Mouse (Mus musculus) kidney, postnatal 10 days (tissue): Measurements from ENCODE around the gene Napa.

ENCODE experiments used
- DNase-seq: peaks from one replicate; pipeline ENCODE4 v3.0.0; 2021; ENCODE audit warnings: mixed read lengths

The Napa gene

GRCm38 (mm10) chr7:16098021-16099017, at the start of gene Napa:
Gene Napa, plus strand, starts transcription at chr7:16098458.
- peak; percentile 99 for DNase-seq

GRCm38 (mm10) chr7:16048675-16049575, 49.3 kb upstream of the Napa start:
- DNase-seq, result peak; percentile 57

DNA sequence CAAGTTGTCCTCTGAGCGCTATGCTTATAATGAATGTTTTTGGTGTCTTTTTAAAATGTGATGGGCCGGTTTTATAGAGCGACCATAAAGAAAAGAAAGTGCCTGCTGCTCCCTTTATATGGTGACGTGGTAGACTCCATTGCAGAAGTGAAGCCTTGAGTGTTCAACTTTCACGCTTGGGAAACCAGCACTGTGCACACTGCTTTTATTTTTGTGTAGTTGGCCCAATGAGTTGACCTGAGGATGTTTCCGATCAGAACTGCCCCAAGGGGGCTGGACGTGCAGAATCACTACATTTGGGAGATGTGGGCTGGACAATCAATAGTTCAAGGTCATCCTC, 48.7 kb upstream of the Napa start:
- no peak for DNase-seq

DNA sequence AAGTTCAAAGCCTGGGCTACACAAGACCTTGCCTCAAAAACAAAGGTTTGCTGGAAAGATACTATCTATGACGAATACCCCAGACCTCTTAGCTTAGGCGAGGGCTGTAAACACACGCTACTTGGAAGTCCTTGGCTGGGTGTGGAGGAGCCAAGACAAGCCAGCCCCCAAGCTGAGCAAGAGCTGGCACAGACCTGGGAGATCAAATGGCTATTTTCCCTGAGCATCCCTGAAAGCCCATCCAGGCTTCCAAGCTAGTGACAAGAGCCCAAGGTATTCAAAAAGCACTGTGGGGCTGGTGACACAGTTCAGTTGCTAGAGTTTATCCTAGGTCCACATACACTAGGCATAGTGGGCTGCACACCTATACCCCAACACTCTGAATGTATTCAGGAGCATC, 47.7 kb upstream of the Napa start:
- no peak for DNase-seq

DNA sequence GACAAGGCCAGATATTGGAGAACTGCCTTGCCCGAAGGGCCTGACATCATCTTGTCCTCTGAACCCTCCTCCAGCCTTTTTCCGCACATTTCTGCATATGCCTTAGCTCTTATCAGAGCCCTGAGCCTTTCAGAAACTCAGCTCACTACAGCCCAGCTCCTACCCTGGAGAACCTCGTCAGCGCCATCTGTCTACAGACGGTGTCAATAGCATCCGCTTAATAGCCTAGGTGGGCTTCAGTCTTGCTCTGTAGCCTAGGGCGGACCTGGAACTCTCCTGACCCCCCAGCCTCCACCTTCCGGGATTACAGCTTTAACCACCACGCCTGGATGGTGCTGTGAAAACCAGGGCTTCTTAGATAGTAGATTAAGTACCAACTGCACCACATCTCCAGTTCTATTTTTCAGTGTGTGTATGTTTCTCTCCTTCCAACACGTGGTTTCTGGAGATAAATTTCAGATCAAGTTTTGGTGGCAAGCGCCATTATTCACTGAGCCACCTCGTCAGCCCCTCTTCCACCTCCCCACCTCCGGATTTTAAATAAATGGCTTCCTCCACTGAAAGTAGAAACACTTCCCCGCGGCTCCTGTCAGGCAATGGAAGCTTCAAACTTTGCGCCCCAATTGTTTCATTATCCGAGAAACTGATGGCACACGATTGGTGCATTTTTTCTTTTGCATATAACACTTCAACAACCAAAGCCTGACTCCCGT, 46.2 kb upstream of the Napa start:
- peak; percentile 88 for DNase-seq

DNA sequence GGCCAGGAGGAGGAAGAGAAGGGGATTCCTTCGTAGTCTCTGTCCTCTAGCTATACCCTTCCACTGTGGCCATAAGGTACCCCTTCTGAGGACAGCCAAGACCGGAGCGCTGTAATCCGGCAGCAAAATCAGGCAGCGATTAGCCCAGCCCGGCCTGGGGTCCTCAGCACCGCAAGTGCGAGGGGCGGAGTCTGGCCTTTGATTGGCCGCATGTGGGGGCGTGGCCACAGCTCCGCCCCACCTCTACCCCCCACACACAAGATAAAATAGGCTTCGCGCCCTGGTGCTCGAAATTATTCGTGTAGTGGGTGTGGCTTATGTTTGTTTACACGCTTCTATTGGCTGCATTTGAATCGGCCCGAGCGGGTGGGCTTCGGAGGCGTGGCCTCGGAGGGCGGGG, 45.6 kb upstream of the Napa start:
- peak; percentile 98 for DNase-seq

DNA sequence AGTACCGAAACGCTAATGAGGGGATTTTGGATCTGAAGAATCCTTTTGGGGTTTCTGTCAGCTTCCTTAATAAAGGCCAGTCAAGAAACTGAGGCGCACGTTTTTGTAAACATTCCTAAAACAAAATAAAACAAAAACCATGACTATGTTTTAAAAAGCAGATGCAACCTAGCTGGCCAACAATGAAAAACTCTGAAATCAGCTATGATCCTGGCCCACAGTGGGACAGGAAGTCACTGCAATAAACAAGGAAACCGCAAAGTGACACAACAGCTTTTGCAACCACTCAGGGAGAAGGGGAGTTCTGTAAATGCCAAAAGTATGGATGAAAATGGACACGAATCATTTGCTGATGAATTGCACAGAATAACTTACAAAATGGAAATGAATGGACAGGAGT, 45.2 kb upstream of the Napa start:
- DNase-seq, result no peak

DNA sequence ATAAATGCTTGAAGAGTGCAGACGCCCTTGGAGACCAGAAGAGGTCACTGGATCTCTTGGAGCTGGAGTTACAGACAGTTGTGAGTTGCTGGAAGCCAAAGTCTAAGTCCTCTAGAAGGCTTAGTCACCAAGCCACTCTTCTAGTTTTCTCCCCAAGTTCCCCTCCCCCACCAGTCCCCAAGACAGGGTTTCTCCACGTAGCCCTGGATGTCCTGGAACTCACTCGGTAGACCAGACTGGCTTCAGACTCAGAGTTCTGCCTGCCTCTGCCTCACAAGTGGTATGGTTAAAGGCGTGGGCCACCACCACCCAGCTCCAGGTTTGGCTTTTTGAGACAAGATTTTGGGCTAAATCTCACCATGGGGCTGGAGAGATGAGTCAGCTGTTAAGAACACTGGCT, 43.3 kb upstream of the Napa start:
- DNase-seq, result no peak

DNA sequence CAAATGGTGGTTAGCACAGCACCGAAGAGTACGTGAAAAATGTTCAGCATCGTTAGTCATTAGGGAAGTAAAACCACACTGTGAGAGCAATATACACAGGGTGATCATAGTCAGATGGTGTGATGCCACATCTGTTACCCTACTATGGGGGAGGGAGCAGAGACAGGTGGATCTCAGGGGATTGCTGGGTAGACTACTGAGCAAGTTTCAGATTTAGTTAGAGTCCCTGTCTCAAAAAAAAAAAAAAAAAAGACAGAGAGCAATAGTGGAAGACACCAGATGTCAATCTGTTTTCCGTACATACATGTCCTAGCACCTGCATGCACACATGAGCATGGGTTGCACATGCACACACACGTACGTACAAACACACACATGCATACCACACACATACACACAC, 42.6 kb upstream of the Napa start:
- no peak for DNase-seq

GRCm38 (mm10) chr7:16056459-16057135, 41.7 kb upstream of the Napa start:
- no peak for DNase-seq

GRCm38 (mm10) chr7:16057136-16057534, 41.1 kb upstream of the Napa start:
- DNase-seq, result no peak

DNA sequence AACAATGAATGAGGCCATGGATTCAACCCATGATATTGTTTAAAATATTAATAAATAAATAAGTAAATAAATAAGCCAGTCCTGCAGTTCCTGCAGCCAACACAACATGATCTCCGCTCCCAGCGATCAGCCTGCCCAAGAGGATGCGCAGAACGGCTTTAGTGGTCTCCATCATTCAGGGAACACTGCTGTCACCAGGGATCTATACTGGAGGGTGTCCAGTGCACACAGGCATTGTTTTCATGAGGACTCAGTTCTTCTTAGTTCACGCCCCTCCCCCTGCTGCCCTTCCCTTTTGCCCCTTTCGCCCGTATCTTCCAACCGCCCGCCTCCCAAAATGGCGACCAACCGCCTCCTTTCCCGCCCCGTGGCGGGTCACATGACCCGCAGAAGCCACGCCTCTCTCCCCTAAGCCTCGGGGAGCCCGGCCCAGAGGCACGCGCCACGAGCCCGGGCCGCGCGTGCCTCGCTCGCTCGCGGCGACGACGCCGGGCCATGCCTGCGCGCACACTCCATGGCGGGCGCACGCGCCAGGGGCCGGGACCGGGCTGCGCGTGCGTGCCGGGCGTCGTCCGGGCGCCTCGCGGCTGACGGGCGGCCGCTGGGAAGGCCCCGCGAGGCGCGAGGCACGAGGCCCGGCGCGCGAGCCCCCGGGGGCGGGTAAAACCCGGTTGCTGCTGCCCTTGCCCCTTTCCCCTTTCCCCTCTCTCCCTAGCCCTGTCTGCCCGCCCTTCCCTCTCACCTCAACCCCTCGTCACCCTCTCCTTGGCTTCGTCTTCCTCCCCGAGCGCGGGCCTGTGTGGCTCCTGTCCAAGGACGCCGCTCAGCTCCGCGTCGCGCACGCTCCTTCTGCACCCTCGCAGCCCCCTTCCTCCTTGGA, 36.8 kb upstream of the Napa start, which contains the start of gene Zfp541:
Zfp541 (plus strand) TSS at position 596 of the 880 bp plus-strand sequence.
- DNase-seq, result no peak

DNA sequence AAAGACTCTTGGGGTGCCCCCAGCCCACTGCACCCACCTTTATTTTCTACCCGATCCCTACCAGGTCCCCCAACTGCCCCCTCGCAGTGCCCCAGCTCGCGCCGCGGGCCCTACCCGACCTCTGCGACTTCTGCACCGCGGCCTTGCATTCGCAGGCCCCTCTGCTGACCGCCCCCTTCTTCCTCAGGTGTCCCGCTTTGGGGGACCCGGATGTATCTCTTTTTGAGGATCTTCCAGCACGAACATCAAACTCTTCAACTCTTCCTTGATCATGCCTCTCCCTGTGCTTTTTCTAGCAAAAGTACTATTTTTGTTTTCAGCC, 36.2 kb upstream of the Napa start:
- no peak for DNase-seq

DNA sequence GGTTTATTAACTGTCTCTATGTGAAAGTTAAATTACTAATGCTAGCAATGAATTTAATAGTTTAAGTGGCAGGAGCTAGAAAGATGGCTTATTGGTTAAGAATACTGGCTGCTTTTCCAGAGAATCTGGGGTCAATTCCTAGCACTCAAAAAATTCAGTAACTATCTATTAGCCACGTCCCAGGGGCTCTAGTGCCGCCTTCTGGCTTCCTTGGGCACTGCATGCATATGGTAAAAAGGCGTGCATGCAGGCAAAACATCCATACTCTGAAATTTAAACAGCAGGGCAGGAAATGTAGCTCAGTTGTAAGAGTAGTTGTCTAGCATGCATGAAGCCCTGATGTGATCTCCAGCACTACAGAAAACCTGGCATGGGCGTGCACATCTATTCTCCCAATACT, 34.8 kb upstream of the Napa start:
- no peak for DNase-seq

DNA sequence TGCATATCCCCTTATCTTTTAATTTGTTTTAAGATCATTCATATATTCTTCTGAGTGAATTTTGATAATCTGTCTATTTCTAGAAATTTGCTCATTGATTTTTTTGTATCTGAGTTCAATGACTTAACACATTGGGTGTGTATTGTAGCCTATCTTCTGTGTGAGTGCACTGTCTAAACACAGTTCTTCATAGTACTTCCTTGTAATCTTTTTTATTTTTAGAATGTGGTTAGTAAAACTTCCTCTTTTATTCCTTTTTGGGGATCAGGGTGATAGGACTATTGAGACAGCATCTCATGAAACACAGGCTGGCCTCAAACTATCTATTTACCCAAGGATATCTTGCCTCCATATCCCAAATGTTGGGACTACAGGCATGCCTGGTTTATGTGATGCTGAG, 27.4 kb upstream of the Napa start:
- no peak for DNase-seq

DNA sequence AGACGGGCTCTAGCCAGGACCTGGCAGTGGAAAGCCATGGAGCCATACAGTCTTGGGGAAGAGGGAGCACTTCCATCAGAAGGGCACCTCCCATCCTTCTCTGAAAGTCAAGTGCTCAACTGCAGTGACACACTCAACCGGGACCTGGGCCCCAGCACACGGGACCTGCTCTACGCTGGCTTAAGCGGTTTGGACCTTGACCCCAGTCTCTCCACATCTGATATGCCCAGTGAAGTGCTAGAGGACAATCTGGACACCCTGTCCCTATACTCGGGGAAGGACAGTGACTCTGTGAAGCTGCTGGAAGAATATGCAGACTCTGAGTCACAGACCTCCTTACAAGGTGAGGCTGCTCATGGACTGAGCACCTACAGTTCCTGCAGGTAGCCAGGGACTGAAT, 26.4 kb upstream of the Napa start:
- DNase-seq, result no peak

DNA sequence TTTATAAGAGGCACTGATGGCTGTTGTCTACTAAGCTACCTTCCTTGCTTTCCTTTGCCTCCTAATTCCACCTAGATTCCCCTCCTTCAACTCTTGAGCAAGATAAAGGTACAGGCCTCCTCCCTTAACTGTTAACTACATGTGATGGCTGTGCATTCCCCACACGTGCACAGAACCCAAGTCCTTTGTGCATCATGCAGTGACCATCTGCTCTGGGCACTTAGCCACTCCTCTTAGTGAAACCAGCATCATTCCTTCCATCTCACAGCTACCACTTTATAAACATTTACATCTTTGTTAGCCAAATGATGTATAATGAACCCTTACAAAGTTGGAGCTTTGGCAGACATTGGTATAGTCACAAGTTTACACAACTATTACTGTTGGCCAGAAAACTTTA, 18.3 kb upstream of the Napa start:
- DNase-seq, result no peak

GRCm38 (mm10) chr7:16080581-16080980, 17.7 kb upstream of the Napa start:
- no peak for DNase-seq

DNA sequence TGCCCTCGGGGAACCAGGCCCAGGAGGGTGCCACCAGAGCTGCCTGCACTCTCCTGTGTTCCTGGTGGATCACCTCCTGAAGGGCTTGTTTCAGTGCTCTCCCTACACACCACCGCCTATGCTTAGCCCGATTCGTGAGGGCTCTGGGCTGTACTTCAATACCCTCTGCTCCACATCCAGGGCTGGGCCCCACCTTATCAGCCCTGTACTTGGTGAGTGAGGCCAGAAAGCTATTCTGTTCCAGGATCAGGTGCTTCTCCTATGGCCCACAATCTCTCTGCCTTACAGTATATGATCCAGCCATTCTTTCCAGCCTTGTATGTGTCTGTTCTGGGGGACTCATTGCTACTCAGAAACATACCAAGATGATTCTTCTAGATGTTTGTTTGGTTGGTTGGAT, 14.9 kb upstream of the Napa start:
- DNase-seq, result no peak

GRCm38 (mm10) chr7:16087587-16087986, 10.7 kb upstream of the Napa start:
- DNase-seq, result no peak

GRCm38 (mm10) chr7:16094592-16094991, 3.7 kb upstream of the Napa start:
- DNase-seq, result no peak

DNA sequence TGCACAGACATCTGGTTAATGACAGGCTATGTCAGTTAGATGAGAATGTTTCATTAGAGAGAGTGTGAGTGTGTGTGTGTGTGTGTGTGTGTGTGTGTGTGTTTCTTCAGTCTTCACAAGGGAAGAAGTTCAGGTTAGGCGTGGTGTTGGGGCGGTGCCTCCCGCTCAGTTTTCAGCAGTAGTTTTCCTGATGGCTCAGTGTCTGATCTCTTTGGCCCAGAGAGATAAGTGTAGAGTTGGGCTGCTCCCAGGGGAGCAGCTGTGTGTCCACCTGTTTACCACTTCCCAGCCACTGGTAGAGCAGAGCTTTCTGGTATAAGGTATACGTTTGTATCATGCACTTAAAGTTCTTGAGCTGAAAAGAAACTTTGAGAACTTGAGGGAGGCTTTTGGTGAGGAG, 1.6 kb downstream of the Napa start:
- no peak for DNase-seq
